Mouse (Mus musculus) 416B (cell line): ENCODE results near the gene Nckipsd.

Source experiments
- DNase-seq: peaks from one replicate; pipeline ENCODE4 v3.0.0; 2011; ENCODE audit warnings: low read depth

Nckipsd gene

GRCm38 (mm10) chr9:108808163-108808665 lies at the start of gene Nckipsd:
Nckipsd (plus strand) TSS chr9:108808368.
- peak; percentile 81 for DNase-seq

GRCm38 (mm10) chr9:108759121-108759520 lies 49.0 kb upstream of the Nckipsd start:
- no peak for DNase-seq

- DNase-seq, result peak; percentile 80
Measured at GRCm38 (mm10) chr9:108759805-108760204, 48.4 kb upstream of the Nckipsd start.

- no peak for DNase-seq
Measured at GRCm38 (mm10) chr9:108761561-108761960, 46.6 kb upstream of the Nckipsd start.

GRCm38 (mm10) chr9:108764971-108765370 lies 43.2 kb upstream of the Nckipsd start:
- DNase-seq, result no peak

GRCm38 (mm10) chr9:108776614-108777013 lies 31.6 kb upstream of the Nckipsd start:
- DNase-seq, result no peak

- DNase-seq, result no peak
Measured at GRCm38 (mm10) chr9:108777276-108777675, 30.9 kb upstream of the Nckipsd start.

- DNase-seq, result no peak
Measured at GRCm38 (mm10) chr9:108780959-108781358, 27.2 kb upstream of the Nckipsd start.

GRCm38 (mm10) chr9:108781891-108782290 lies 26.3 kb upstream of the Nckipsd start:
- DNase-seq, result no peak

- DNase-seq, result no peak
Measured at GRCm38 (mm10) chr9:108782836-108783547, 25.2 kb upstream of the Nckipsd start.

- peak; percentile 93 for DNase-seq
Measured at GRCm38 (mm10) chr9:108783548-108784463, 24.4 kb upstream of the Nckipsd start, which contains the start of gene Ip6k2. Ip6k2 (plus strand) TSS chr9:108783796.

- no peak for DNase-seq
Measured at GRCm38 (mm10) chr9:108785416-108785815, 22.8 kb upstream of the Nckipsd start.

GRCm38 (mm10) chr9:108786494-108786893 lies 21.7 kb upstream of the Nckipsd start:
- DNase-seq, result no peak

- DNase-seq, result no peak
Measured at GRCm38 (mm10) chr9:108787080-108787479, 21.1 kb upstream of the Nckipsd start.

GRCm38 (mm10) chr9:108788713-108789112 lies 19.5 kb upstream of the Nckipsd start:
- no peak for DNase-seq

- DNase-seq, result no peak
Measured at GRCm38 (mm10) chr9:108792307-108792706, 15.9 kb upstream of the Nckipsd start.

- DNase-seq, result peak; percentile 33
Measured at GRCm38 (mm10) chr9:108792730-108793129, 15.4 kb upstream of the Nckipsd start.

GRCm38 (mm10) chr9:108795281-108795680 lies 12.9 kb upstream of the Nckipsd start:
- no peak for DNase-seq

- DNase-seq, result peak; percentile 62
Measured at GRCm38 (mm10) chr9:108795762-108796161, 12.4 kb upstream of the Nckipsd start.

- no peak for DNase-seq
Measured at GRCm38 (mm10) chr9:108796351-108796981, 11.7 kb upstream of the Nckipsd start.

GRCm38 (mm10) chr9:108797477-108797876 lies 10.7 kb upstream of the Nckipsd start:
- DNase-seq, result no peak

- DNase-seq, result peak; percentile 72
Measured at GRCm38 (mm10) chr9:108798508-108799075, 9.6 kb upstream of the Nckipsd start.
